Mouse (Mus musculus): ENCODE data around the gene Tgm7.
"Not testable (repeated sequence)": the region's sequence is repeated elsewhere in the genome, so short reads cannot be mapped to it uniquely, and the experiment has no call there.

Gene Tgm7

DNA sequence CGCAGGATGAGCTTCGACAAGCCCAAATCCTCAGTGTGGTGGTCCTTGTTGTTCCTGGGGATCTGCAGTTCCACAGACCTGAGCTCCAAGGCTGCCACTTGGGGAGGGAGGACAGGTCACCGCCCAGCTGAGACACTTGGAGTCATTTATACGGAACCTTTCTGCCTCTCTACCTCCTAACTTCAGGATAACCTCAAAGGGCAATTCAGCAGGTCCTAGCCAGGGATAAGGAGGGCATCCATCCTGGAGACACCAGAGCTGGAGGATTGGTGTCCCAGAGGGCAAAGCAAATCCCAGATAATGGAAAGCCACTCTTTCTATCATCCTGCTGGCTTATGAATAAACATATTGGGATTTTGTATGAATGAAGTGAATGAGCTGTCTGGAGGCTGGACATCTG, at the start of gene Tgm7:
Gene Tgm7 (minus strand): TSS at position 101 of the 400 bp plus-strand sequence.
- DNase-seq (ENCODE audit: low spot score in 2 of 2): no peak

GRCm38 (mm10) chr2:121153100-121153499, 43.5 kb upstream of the Tgm7 start:
- no peak for DNase-seq (ENCODE audit: low spot score in 2 of 2)

DNA sequence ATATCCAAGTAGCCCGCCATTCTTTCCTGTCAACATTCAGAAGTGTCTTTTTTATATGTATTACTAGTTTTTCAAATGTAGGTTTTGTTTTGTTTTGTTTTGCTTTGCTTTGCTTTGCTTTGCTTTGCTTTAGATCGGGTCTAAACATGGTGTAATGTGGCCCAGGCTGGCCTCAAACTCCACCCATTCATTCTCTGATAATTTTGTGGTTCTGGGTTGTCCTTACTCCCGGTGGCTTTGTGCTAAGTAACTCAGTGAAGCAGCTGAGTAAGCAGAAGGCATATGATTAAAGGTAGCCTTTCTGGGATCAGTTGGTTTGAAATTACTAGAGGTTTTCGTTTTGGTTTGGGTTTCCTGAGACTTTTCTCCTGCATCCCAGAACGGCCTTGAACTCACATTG, 40.1 kb upstream of the Tgm7 start:
- no peak for DNase-seq (ENCODE audit: low spot score in 2 of 2)

DNA sequence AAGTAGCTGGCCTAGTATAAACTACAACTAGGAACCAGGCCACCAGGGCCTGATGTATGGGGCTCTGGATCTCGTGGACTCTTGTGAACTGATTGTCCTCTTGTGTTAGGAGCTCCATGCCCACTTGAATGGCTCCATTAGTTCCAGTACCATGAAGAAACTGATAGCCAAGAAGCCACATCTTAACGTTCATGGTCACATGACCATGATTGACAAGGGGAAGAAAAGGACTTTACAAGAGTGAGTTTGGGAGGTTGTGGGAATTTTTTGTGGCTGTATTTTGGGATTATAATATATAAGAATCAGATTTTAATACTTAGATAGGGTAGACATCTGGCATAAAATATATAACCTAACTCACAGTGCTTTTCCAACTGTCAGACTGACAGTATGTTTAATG, 32.8 kb upstream of the Tgm7 start:
- DNase-seq (ENCODE audit: low spot score in 2 of 2): no peak

GRCm38 (mm10) chr2:121141216-121142035, 31.8 kb upstream of the Tgm7 start:
- DNase-seq (ENCODE audit: low spot score in 2 of 2): no peak

GRCm38 (mm10) chr2:121140018-121140882, 30.7 kb upstream of the Tgm7 start, which contains the start of the genes Adal and Lcmt2:
Gene Adal (plus strand): TSS chr2:121140428.
Gene Lcmt2 (minus strand): TSS chr2:121140653.
- peak; percentile 73 to 84 for DNase-seq (ENCODE audit: low spot score in 2 of 2)

DNA sequence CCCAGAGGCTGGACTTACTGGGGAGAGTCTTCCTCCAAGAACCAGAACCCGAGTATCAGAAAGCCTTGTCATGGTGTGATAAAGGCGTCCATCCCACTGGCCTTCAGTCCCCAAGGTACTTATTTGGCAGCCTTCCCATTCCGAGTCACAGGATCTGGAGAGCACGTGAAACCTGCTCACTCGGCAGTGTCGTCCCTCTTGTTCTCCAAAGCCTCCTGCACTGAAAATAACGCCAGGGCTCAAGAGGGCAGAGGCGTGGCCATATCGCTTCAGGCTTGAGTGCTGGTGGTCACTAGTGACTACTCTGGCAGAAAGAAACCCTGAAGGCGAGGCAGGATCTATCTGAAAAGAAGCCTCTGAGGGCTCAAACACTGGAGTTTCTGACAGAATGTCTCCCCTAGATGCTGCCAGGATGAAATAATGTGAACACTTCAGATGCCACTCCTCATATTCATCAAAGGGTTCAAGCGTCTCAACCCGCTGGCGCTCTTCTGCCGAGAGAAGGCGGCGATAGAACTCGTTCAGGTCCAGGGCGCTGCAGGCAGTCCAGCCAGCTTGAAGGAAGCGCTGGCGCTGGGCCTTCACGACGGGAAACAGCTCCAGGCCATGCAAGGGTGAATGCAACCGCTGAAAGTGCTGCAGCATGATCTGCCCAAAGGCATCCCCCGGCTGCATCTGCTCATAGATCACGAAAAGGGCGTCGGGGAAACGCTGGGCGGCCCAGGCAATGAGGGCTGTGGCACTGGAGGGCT, 29.8 kb upstream of the Tgm7 start:
- DNase-seq (ENCODE audit: low spot score in 2 of 2): peak in 1 of 2 experiments; percentile 5

DNA sequence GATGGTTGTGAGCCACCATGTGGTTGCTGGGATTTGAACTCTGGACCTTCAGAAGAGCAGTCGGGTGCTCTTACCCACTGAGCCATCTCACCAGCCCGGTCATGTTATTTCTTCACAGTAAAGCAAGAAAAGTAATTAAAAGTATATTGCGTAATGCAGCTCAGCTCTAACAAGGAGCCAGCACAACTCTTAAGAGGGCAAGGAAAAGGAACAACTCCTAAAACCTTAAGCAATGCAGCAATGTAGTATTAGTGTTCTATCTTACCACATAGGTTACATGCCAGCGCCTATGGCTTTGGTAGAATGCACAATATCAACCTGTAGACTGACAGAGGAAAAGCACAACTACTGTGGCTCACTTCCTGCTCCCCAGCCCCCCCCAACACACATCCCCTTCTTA, 27.8 kb upstream of the Tgm7 start:
- DNase-seq (ENCODE audit: low spot score in 2 of 2): no peak

- DNase-seq (ENCODE audit: low spot score in 2 of 2): no peak
Measured at GRCm38 (mm10) chr2:121132822-121133221, 23.2 kb upstream of the Tgm7 start.

GRCm38 (mm10) chr2:121128865-121129620, 19.4 kb upstream of the Tgm7 start:
- no peak for DNase-seq (ENCODE audit: low spot score in 2 of 2)

- no peak for DNase-seq (ENCODE audit: low spot score in 2 of 2)
Measured at GRCm38 (mm10) chr2:121127536-121127935, 17.9 kb upstream of the Tgm7 start.

GRCm38 (mm10) chr2:121126302-121126701, 16.7 kb upstream of the Tgm7 start:
- DNase-seq (ENCODE audit: low spot score in 2 of 2): not testable (repeated sequence)

- DNase-seq (ENCODE audit: low spot score in 2 of 2): no peak
Measured at GRCm38 (mm10) chr2:121119260-121119659, 9.7 kb upstream of the Tgm7 start.

- DNase-seq (ENCODE audit: low spot score in 2 of 2): no peak
Measured at GRCm38 (mm10) chr2:121115418-121115817, 5.8 kb upstream of the Tgm7 start.

DNA sequence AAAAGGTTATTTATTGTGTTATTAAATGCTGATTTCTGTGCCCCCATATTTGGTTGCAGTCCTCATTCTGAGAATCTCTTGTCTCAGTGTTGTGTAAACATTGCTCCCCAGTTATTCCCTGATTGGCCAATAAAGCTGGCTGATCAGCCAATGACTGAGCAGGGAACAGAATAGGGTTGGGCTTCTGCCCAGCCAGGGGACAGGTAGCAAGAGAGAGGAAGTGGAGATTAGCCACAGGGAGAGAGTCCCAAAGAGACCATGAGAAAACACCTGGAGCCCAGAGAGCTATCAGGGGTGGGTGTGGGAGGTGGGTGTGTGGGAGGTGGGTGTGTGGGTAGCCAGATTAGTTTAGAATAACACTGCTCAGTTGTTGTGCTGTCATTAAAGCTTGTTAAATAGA, 3.7 kb downstream of the Tgm7 start:
- DNase-seq (ENCODE audit: low spot score in 2 of 2): no peak

GRCm38 (mm10) chr2:121102051-121102450, 7.5 kb downstream of the Tgm7 start:
- DNase-seq (ENCODE audit: low spot score in 2 of 2): peak; percentile 20 to 63

DNA sequence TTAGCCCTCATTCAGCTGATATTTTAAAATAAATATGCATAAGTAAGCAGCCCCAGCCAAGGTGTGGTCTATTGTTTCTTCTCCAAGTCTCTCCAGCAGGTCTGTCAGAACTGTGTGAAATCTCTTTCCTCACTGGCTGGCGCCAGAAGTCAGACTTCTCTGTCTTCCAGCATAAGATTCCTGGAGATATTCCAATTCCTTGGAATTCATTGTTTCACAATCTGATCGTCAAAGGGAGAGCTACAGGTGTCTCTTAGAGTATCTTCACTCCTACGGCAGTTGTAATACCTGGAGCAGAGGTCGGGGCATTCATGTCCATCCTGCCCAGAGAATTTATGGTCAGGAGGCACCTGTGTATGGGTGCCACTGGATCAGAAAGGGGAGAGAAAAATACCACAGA, 19.8 kb downstream of the Tgm7 start:
- no peak for DNase-seq (ENCODE audit: low spot score in 2 of 2)

DNA sequence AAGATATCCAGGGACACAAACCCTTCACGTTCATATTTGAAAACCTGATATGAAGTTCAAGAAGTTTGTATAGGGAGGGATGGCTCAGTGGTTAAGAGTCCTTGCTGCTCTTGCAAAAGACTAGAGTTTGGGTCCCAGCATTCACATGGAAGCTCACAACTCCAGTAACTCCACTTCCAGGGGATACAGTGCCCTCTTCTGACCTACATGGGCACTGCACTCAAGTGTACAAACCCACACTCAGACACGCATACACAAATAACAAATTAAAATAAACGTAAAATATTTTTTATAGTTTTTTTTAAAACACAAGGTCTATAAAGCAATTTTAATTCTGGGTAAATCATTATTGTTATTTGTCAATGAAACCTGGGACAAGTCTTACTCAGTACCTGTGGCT, 21.1 kb downstream of the Tgm7 start:
- no peak for DNase-seq (ENCODE audit: low spot score in 2 of 2)

DNA sequence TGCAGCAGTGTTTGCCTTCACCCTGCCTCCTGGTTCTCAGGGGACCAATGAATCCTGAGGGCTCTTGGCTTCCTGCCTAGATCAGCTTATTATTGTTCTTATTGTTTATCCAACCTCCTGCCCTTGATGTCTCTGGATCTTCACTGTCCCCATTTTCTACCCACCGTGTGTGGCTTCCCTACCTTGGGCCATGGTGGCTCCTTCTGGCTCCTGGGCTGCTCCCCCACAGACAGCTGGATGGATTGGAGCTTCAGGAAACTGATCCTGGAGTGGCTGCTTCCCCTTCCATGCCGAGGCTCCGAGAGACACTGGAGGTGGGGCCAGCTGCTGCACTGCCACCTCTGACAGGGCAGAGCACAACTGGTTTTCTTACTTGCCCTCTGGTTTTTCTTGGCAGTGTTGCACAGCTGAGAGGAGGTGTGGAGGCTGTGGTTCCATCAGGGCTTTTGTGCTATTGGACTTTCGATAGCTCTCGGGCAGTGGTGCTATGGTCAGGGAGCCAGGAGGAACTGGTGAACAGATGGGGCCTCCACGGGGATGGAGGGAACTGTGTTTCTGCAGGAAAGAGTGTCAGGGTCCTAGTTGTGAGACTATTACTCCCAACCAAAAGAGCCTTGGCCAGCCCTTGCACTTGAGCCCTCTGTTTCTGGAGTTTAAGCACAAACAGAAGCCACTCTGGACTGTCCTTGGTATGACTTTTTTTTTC, 24.0 kb downstream of the Tgm7 start, which contains the start of gene Tgm5:
Gene Tgm5 (minus strand): TSS at position 362 of the 706 bp plus-strand sequence.
- DNase-seq (ENCODE audit: low spot score in 2 of 2): no peak

GRCm38 (mm10) chr2:121082626-121083025, 27.0 kb downstream of the Tgm7 start:
- DNase-seq (ENCODE audit: low spot score in 2 of 2): no peak
